8 mouse cellular contexts compared by ENCODE assay signal in the genomic region with DNA sequence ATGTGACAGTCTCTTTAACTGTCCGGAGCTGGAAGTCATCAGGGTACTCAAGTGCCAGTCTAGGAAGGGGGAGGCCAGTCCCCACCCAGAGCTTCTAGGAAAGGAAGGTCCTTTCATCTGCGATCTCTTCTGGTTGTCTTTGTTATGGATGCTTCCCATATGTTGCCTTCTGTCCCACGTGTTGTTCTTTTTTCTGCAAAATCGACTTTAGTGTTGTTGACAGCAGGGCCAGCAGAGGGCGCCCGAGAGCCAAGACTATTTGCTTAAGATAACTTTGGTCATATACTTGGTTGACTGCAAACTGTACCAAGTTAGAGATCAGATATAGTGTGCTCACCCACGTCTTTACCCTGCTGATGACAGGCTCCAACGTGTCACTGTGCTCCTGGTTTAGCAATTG. TPM values are rescaled to one million over a fixed set of nuclear protein-coding genes. Genes with fewer than 3 reads are reported as not detected.
DNase-seq lines count a peak whose midpoint lies in the region; ATAC-seq and TF ChIP-seq lines count a peak whose summit lies in the region.

No protein-coding gene starts in this region.

- TF ChIP-seq CTCF in kidney, postnatal 0 days (IDR thresholded peaks at IDR 0.05; ENCODE audit: low read depth) = peak; percentile 99
- TF ChIP-seq CTCF in testis, adult 2 months (IDR thresholded peaks at IDR 0.05; ENCODE audit: control insufficient read depth, insufficient read depth, insufficient replicate concordance, low read depth, low read length) = peak; percentile 74; the same call in 1 of the 2 replicates

- WGBS in kidney, postnatal 0 days = 6% methylated on average over 8 of the region's 8 CpGs
- 11% methylated on average over 8 of the region's 8 CpGs for WGBS in limb, embryonic 14.5 days

- no peaks in the 10 kb centered on the region for H3K4me1 ChIP-seq in kidney, postnatal 0 days (replicated peaks; ENCODE audit: insufficient read depth, low read length)
- H3K4me1 ChIP-seq in limb, embryonic 14.5 days (ENCODE audit: control insufficient read depth, insufficient read depth, low read length) = peaks cover 8% of the 10 kb centered on the region; the same call in 1 of the 2 replicates
- H3K4me1 ChIP-seq in testis, adult 2 months (ENCODE audit: control insufficient read depth, insufficient read depth, low read length) = no peaks in the 10 kb centered on the region

- H3K36me3 ChIP-seq in kidney, postnatal 0 days (ENCODE audit: insufficient read depth, low read length) = no peaks in the 10 kb centered on the region
- no peaks in the 10 kb centered on the region for H3K36me3 ChIP-seq in limb, embryonic 14.5 days (ENCODE audit: control insufficient read depth, insufficient read depth, low read length)
- no peaks in the 10 kb centered on the region for H3K36me3 ChIP-seq in testis, adult 2 months (ENCODE audit: control insufficient read depth, insufficient read depth, low read length)

- H3K9ac ChIP-seq in kidney, postnatal 0 days (ENCODE audit: low read depth, low read length) = no peak overlapping the region
- H3K9ac ChIP-seq in limb, embryonic 14.5 days (ENCODE audit: low read depth, low read length, severe bottlenecking) = no peak overlapping the region

- H3K9me3 ChIP-seq in kidney, postnatal 0 days (replicated peaks; ENCODE audit: low read length) = no peaks in the 10 kb centered on the region
- no peaks in the 10 kb centered on the region for H3K9me3 ChIP-seq in limb, embryonic 14.5 days (ENCODE audit: control insufficient read depth, low read length)

- intact Hi-C loops in gastrocnemius, postnatal 14 days (cut with DNase I; ENCODE audit: low total_unique reads) = loop anchor here (5.0 kb wide), 1 partner anchor 519 kb away; no protein-coding TSS in a partner anchor

- no peaks in the 10 kb centered on the region for H3K27me3 ChIP-seq in kidney, postnatal 0 days (ENCODE audit: insufficient read depth, low read length)
- H3K27me3 ChIP-seq in limb, embryonic 14.5 days (ENCODE audit: control insufficient read depth, insufficient read depth, low read length) = no peaks in the 10 kb centered on the region
- no peaks in the 10 kb centered on the region for H3K27me3 ChIP-seq in testis, adult 2 months (ENCODE audit: control insufficient read depth, insufficient read depth, low read length)

- ATAC-seq in activated CD4-positive, CD25-positive, alpha-beta regulatory T cell, adult 4 months = peak; percentile 32
- peak; percentile 86 for ATAC-seq in common myeloid progenitor, adult 5-6 weeks (replicated peaks; ENCODE audit: low read depth, poor library complexity, severe bottlenecking)
- peak; percentile 54; the same call in 1 of the 2 replicates for ATAC-seq in kidney, postnatal 0 days (replicated peaks; ENCODE audit: low FRiP score, low read depth)
- peak; percentile 51 for ATAC-seq in limb, embryonic 14.5 days (ENCODE audit: low FRiP score, low read depth)

- DNase-seq in 3T3-L1 (ENCODE audit: low read depth, low spot score) = peak; percentile 83
- peak; percentile 58 for DNase-seq in gastrocnemius, postnatal 14 days
- DNase-seq in kidney, postnatal 0 days (ENCODE audit: low spot score) = peak; percentile 89
- DNase-seq in limb, embryonic 14.5 days (ENCODE audit: low spot score) = peak; percentile 82
- peak; percentile 85 for DNase-seq in neural tube, embryonic 10.5 days (ENCODE audit: extremely low spot score, low spot score)

- no peak overlapping the region for H3K27ac ChIP-seq in kidney, postnatal 0 days
- H3K27ac ChIP-seq in limb, embryonic 14.5 days (replicated peaks; ENCODE audit: low read depth, low read length) = no peak overlapping the region
- H3K27ac ChIP-seq in testis, adult 2 months (ENCODE audit: control insufficient read depth, insufficient read depth, low read depth, low read length) = no peak overlapping the region

- H3K4me2 ChIP-seq in kidney, postnatal 0 days (ENCODE audit: low read length) = no peak overlapping the region
- H3K4me2 ChIP-seq in limb, embryonic 14.5 days (replicated peaks; ENCODE audit: low read depth, low read length, severe bottlenecking) = no peak overlapping the region

- no peak overlapping the region for H3K4me3 ChIP-seq in kidney, postnatal 0 days (replicated peaks; ENCODE audit: low read depth, low read length)
- H3K4me3 ChIP-seq in limb, embryonic 14.5 days (replicated peaks; ENCODE audit: low read length) = no peak overlapping the region
- no peak overlapping the region for H3K4me3 ChIP-seq in testis, adult 2 months (ENCODE audit: control insufficient read depth, low read depth, low read length)

- no peak for TF ChIP-seq POLR2A in limb, embryonic 14.5 days (IDR thresholded peaks at IDR 0.05; ENCODE audit: borderline replicate concordance, extremely low read depth, insufficient read depth, insufficient read length)
- no peak for TF ChIP-seq POLR2A in testis, adult 2 months (IDR thresholded peaks at IDR 0.05; ENCODE audit: control insufficient read depth, low read depth, low read length)

RNA-seq across cellular contexts. Expression of gene Cfap299, which starts 19.5 kb away (rescaled TPM):
- not detected for polyA plus RNA-seq in activated CD4-positive, CD25-positive, alpha-beta regulatory T cell, adult 4 months (2017; shearing (Covaris generic))
- not detected in 2 replicates for total RNA-seq in common myeloid progenitor, adult 5-6 weeks (2017)
- total RNA-seq in gastrocnemius, postnatal 14 days (2021) = not detected
- 0.34 and 0.43 TPM in 2 replicates for polyA plus RNA-seq in kidney, postnatal 0 days (2015; fragmentation: Nextera tagmentation; extraction: Ambion mirVana)
- polyA plus RNA-seq in limb, embryonic 14.5 days (2012; rRNA removed) = 0.15 TPM in 1 of 2 replicates, not detected in the other
- polyA plus RNA-seq in limb, embryonic 14.5 days (2014; fragmentation: Nextera tagmentation; extraction: Ambion mirVana) = 0.72 and 0.74 TPM in 2 replicates
- polyA plus RNA-seq in testis, adult 2 months (2012; rRNA removed) = 47.7 and 62.1 TPM in 2 replicates

Comparison
In these comparisons a context has a peak if more than half of its experiments do, and no peak if none do; other contexts are left out.
1. ATAC-seq: peak in every context shown above with its lines; median percentile 86 in common myeloid progenitor, adult 5-6 weeks; 54 in kidney, postnatal 0 days; 51 in limb, embryonic 14.5 days; 32 in activated CD4-positive, CD25-positive, alpha-beta regulatory T cell, adult 4 months.
2. RNA of gene Cfap299, which starts 19.5 kb away (polyA plus RNA-seq): 47.7 to 62.1 TPM in testis, adult 2 months; 0.15 to 0.74 TPM in limb, embryonic 14.5 days, 0.34 to 0.43 TPM in kidney, postnatal 0 days and not detected in activated CD4-positive, CD25-positive, alpha-beta regulatory T cell, adult 4 months; every median in the first group is over 10 times any median in the second.
3. Peak in every context shown above with its lines, with median percentiles within 50 percentile points of each other: DNase-seq.